Mouse (Mus musculus): ENCODE measurements around the gene Rnf152.

DNA sequence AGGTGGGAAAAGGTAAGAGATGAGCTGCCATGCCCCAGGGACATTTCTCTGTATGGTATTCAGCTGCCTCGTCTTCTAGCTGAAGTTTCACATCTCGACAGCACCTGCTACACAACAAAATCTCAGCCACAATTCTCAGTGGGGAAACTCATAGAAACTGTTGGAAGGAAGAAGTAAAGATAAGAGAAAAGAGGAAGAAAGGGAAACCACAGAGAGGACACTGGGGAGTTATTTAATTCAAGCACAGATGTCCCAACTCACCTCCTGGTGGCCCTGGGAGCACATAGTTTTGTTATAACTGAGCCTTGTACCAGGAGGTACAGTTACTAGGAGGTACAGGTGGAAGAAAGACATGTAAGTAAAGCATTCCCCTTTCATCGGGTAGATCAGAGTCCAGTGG, 99.3 kb downstream of the Rnf152 start:
- TF ChIP-seq POLR2A (IDR thresholded peaks at IDR 0.05; ENCODE audit: control insufficient read depth, extremely low read depth, insufficient read depth, low read length, poor library complexity) (no peak), CTCF (IDR thresholded peaks at IDR 0.05; ENCODE audit: borderline replicate concordance, control insufficient read depth, extremely low read depth, insufficient read depth, low read length, poor library complexity) (no peak)

Data from thymus, adult 2 months (tissue).